Mouse (Mus musculus) stomach, postnatal 0 days (tissue): ENCODE data around the gene Olfr26.
"Not testable (repeated sequence)": the region's sequence is repeated elsewhere in the genome, so short reads cannot be mapped to it uniquely, and the experiment has no call there.

Experiments
- CTCF ChIP-seq: IDR thresholded peaks from 2 replicates; pipeline ENCODE4 v1.5.1; 2016; ENCODE audit warnings: antibody characterized with exemption, low read depth, mild to moderate bottlenecking, moderate library complexity
- EP300 ChIP-seq: optimal IDR thresholded peaks from 2 replicates; pipeline ENCODE3; 2016; ENCODE audit warnings: antibody characterized with exemption

GRCm38 (mm10) chr9:38874880-38875279 lies 20.0 kb downstream of the Olfr26 start:
- not testable (repeated sequence) for TF ChIP-seq EP300, CTCF
